Mouse (Mus musculus) urinary bladder, postnatal 4 days (tissue): ENCODE data around the gene 6430571L13Rik.

Experiments used
- DNase-seq, 2 experiments: peaks; one replicate each; pipeline ENCODE4 v3.0.0; 2021 to 2022; ENCODE audit warnings: low spot score in 2 of 2

The 6430571L13Rik gene

GRCm38 (mm10) chr9:107340911-107341645 lies 676 bp downstream of the 6430571L13Rik start:
- no peak for DNase-seq

- no peak for DNase-seq
These were observed 1.9 kb downstream of the 6430571L13Rik start for GRCm38 (mm10) chr9:107342201-107342709.

- no peak for DNase-seq
These were observed 2.9 kb downstream of the 6430571L13Rik start for GRCm38 (mm10) chr9:107343146-107343943.

- no peak for DNase-seq
These were observed 3.6 kb downstream of the 6430571L13Rik start for GRCm38 (mm10) chr9:107344027-107344426.

- no peak for DNase-seq
These were observed 5.7 kb downstream of the 6430571L13Rik start for GRCm38 (mm10) chr9:107346081-107346480.

GRCm38 (mm10) chr9:107347586-107348183 lies 7.3 kb downstream of the 6430571L13Rik start:
- DNase-seq = no peak

- DNase-seq = no peak
These were observed 8.9 kb downstream of the 6430571L13Rik start for GRCm38 (mm10) chr9:107349321-107349720.

GRCm38 (mm10) chr9:107354826-107355225 lies 14.4 kb downstream of the 6430571L13Rik start:
- no peak for DNase-seq

- DNase-seq = no peak
These were observed 15.7 kb downstream of the 6430571L13Rik start for GRCm38 (mm10) chr9:107355870-107356765.

GRCm38 (mm10) chr9:107357651-107358050 lies 17.2 kb downstream of the 6430571L13Rik start:
- peak; percentile 52 to 83 for DNase-seq

- no peak for DNase-seq
These were observed 20.6 kb downstream of the 6430571L13Rik start for GRCm38 (mm10) chr9:107360989-107361388.

GRCm38 (mm10) chr9:107366644-107367043 lies 26.2 kb downstream of the 6430571L13Rik start:
- DNase-seq = no peak

- DNase-seq = no peak
These were observed 27.9 kb downstream of the 6430571L13Rik start for GRCm38 (mm10) chr9:107368302-107368701.

- DNase-seq = no peak
These were observed 29.1 kb downstream of the 6430571L13Rik start for GRCm38 (mm10) chr9:107369270-107370105.

- no peak for DNase-seq
These were observed 29.7 kb downstream of the 6430571L13Rik start for GRCm38 (mm10) chr9:107370106-107370463.

- no peak for DNase-seq
These were observed 32.0 kb downstream of the 6430571L13Rik start for GRCm38 (mm10) chr9:107372441-107372840.

GRCm38 (mm10) chr9:107374623-107375022 lies 34.2 kb downstream of the 6430571L13Rik start:
- DNase-seq = no peak

- no peak for DNase-seq
These were observed 35.0 kb downstream of the 6430571L13Rik start for GRCm38 (mm10) chr9:107375451-107375850.

- DNase-seq = no peak
These were observed 37.6 kb downstream of the 6430571L13Rik start for GRCm38 (mm10) chr9:107377961-107378512.

- no peak for DNase-seq
These were observed 41.3 kb downstream of the 6430571L13Rik start for GRCm38 (mm10) chr9:107381723-107382122.
